Mouse (Mus musculus) limb, embryonic 10.5 days (tissue): ENCODE results near the gene Tbc1d4. TPM values are rescaled to one million over a fixed set of nuclear protein-coding genes. Genes with fewer than 3 reads are reported as not detected.
A peak's percentile ranks its signal among the peaks of the same experiment; 100 is the strongest.

Source experiments
- DNase-seq: peaks from one replicate; pipeline ENCODE4 v3.0.0-alpha.2; 2017; ENCODE audit warnings: low spot score
- H3K27ac ChIP-seq: fragments of 300-500 bp; sonication (generic); 2 replicates; pipeline ENCODE4 v1.5.1; 2016; ENCODE audit warnings: mild to moderate bottlenecking
- H3K27me3 ChIP-seq: fragments of 300-500 bp; sonication (generic); 2 replicates; pipeline ENCODE4 v1.6.1; 2016; ENCODE audit warnings: low read depth, mild to moderate bottlenecking; ENCODE audit not compliant: poor library complexity, severe bottlenecking
- H3K36me3 ChIP-seq: fragments of 300-500 bp; sonication (generic); 2 replicates; pipeline ENCODE4 v1.6.1; 2016; ENCODE audit warnings: mild to moderate bottlenecking, moderate library complexity
- H3K4me1 ChIP-seq: fragments of 300-500 bp; sonication (generic); 2 replicates; pipeline ENCODE4 v1.6.1; 2016
- H3K4me3 ChIP-seq: fragments of 300-500 bp; sonication (generic); 2 replicates; pipeline ENCODE4 v1.5.1; 2016; ENCODE audit warnings: mild to moderate bottlenecking, moderate library complexity
- H3K9me3 ChIP-seq: fragments of 300-500 bp; sonication (generic); replicated peaks from 2 replicates; pipeline ENCODE4 v1.6.1; 2016; ENCODE audit warnings: mild to moderate bottlenecking
- WGBS: fragments of 180-500 bp; shearing (Covaris S2); methylation state at CpG from one replicate; pipeline ENCODE4 v1.1.7; 2016; 5-methylcytosine and 5-hydroxymethylcytosine counted together
- polyA plus RNA-seq: library from polyadenylated mRNA; unstranded; fragments of >200 nt; fragmentation: Nextera tagmentation; extraction: Ambion mirVana; gene quantifications from 2 replicates; pipeline ENCODE4 v1.2.1, GENCODE M21; 2016

Tbc1d4 gene
- polyA plus RNA-seq, 1 experiment from 2014 or later: 10.5 TPM

DNA sequence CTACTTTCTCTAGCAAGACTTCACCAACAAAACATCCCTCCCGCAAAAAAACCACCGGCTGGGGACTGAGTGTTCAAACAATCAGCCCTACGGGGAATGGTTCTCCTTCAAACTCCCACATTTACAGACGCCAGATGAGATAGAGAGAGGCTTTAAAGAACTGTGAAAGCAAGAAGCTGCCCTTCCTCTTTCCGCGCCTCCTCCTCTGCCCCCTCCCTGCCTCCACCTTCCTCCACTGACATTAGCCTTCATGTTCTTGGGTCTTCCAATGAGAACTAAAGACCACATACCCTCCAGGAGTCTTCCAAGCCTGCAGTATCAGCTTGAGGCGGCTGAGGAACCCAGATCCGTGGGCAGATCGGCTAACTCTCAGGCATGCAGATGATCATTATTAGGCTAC, 7.2 kb upstream of the Tbc1d4 start:
- Histone ChIP-seq H3K9me3 (no peaks in the 10 kb centered on the region), H3K27ac (no peak overlapping the region), H3K27me3 (no peaks in the 10 kb centered on the region), H3K4me1 (no peaks in the 10 kb centered on the region), H3K4me3 (no peak overlapping the region), H3K36me3 (no peaks in the 10 kb centered on the region)
- WGBS: 80% methylated on average over 9 of the region's 9 CpGs
- no peak for DNase-seq

GRCm38 (mm10) chr14:101613206-101613605, 4.2 kb upstream of the Tbc1d4 start:
- Histone ChIP-seq H3K27me3 (0 out of 2 replicates have a peak, but pooled peaks cover 2% of the 10 kb centered on the region), H3K4me3 (no peak overlapping the region), H3K27ac (no peak overlapping the region), H3K4me1 (peaks cover 7% of the 10 kb centered on the region), H3K36me3 (no peaks in the 10 kb centered on the region), H3K9me3 (no peaks in the 10 kb centered on the region)
- 91% methylated on average over 1 of the region's 1 CpGs for WGBS
- no peak for DNase-seq

GRCm38 (mm10) chr14:101610701-101611100, 1.7 kb upstream of the Tbc1d4 start:
- Histone ChIP-seq H3K27ac (no peak overlapping the region), H3K27me3 (0 out of 2 replicates have a peak, but pooled peaks cover 14% of the 10 kb centered on the region), H3K4me3 (no peak overlapping the region), H3K36me3 (no peaks in the 10 kb centered on the region), H3K4me1 (peaks cover 18% of the 10 kb centered on the region), H3K9me3 (no peaks in the 10 kb centered on the region)
- 83% methylated on average over 10 of the region's 10 CpGs for WGBS
- no peak for DNase-seq

GRCm38 (mm10) chr14:101607631-101608518, 1.1 kb downstream of the Tbc1d4 start:
- H3K36me3 ChIP-seq: no peaks in the 10 kb centered on the region
- peaks cover 18% of the 10 kb centered on the region for H3K4me1 ChIP-seq
- under 1% methylated on average over 62 of the region's 62 CpGs for WGBS
- peak overlapping the region; percentile 80 for H3K4me3 ChIP-seq
- H3K27me3 ChIP-seq: 0 out of 2 replicates have a peak, but pooled peaks cover 14% of the 10 kb centered on the region
- DNase-seq: peak; percentile 68
- peak overlapping the region; percentile 84 for H3K27ac ChIP-seq
- no peaks in the 10 kb centered on the region for H3K9me3 ChIP-seq

GRCm38 (mm10) chr14:101605843-101606242, 3.1 kb downstream of the Tbc1d4 start:
- H3K27ac ChIP-seq: no peak overlapping the region
- DNase-seq: no peak
- H3K27me3 ChIP-seq: 0 out of 2 replicates have a peak, but pooled peaks cover 14% of the 10 kb centered on the region
- no peaks in the 10 kb centered on the region for H3K9me3 ChIP-seq
- WGBS: 73% methylated on average over 2 of the region's 2 CpGs
- H3K36me3 ChIP-seq: no peaks in the 10 kb centered on the region
- no peak overlapping the region for H3K4me3 ChIP-seq
- H3K4me1 ChIP-seq: peaks cover 18% of the 10 kb centered on the region

GRCm38 (mm10) chr14:101602851-101603250, 6.1 kb downstream of the Tbc1d4 start:
- H3K9me3 ChIP-seq: no peaks in the 10 kb centered on the region
- no peak overlapping the region for H3K4me3 ChIP-seq
- no peak for DNase-seq
- H3K4me1 ChIP-seq: peaks cover 7% of the 10 kb centered on the region
- no peaks in the 10 kb centered on the region for H3K36me3 ChIP-seq
- WGBS: 68% methylated on average over 3 of the region's 3 CpGs
- H3K27me3 ChIP-seq: 0 out of 2 replicates have a peak, but pooled peaks cover 8% of the 10 kb centered on the region
- no peak overlapping the region for H3K27ac ChIP-seq

GRCm38 (mm10) chr14:101597096-101597715, 11.8 kb downstream of the Tbc1d4 start:
- 81% methylated on average over 13 of the region's 14 CpGs for WGBS
- Histone ChIP-seq H3K27me3 (no peaks in the 10 kb centered on the region), H3K9me3 (no peaks in the 10 kb centered on the region), H3K4me1 (no peaks in the 10 kb centered on the region), H3K4me3 (no peak overlapping the region), H3K36me3 (no peaks in the 10 kb centered on the region), H3K27ac (no peak overlapping the region)
- DNase-seq: no peak

DNA sequence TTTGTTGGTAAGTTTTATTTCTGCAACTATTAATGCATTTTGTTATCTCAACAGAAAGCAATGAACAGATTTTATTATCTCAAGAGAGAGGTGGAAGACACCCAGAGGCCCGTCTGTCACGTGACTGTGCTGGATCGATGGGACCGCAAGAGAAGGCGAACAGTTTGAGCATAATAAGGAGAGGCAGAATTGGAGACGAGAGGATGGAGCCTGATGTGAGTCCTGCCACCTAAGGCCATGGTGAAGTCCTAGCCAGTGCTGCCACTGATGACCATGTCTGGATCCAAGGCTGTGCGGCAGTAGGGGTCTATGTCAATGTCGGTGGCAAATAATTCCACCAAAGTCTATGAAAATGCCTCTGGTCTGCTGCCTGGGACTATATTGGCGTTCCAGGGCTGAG, 12.3 kb downstream of the Tbc1d4 start:
- no peaks in the 10 kb centered on the region for H3K36me3 ChIP-seq
- H3K4me3 ChIP-seq: no peak overlapping the region
- no peak overlapping the region for H3K27ac ChIP-seq
- DNase-seq: no peak
- 98% methylated on average over 9 of the region's 9 CpGs for WGBS
- no peaks in the 10 kb centered on the region for H3K9me3 ChIP-seq
- H3K27me3 ChIP-seq: no peaks in the 10 kb centered on the region
- no peaks in the 10 kb centered on the region for H3K4me1 ChIP-seq

GRCm38 (mm10) chr14:101595301-101596080, 13.5 kb downstream of the Tbc1d4 start:
- Histone ChIP-seq H3K36me3 (no peaks in the 10 kb centered on the region), H3K27ac (no peak overlapping the region), H3K27me3 (no peaks in the 10 kb centered on the region), H3K4me3 (no peak overlapping the region), H3K9me3 (no peaks in the 10 kb centered on the region), H3K4me1 (no peaks in the 10 kb centered on the region)
- no peak for DNase-seq
- 93% methylated on average over 13 of the region's 13 CpGs for WGBS

- Histone ChIP-seq H3K4me1 (no peaks in the 10 kb centered on the region), H3K27me3 (no peaks in the 10 kb centered on the region), H3K9me3 (no peaks in the 10 kb centered on the region), H3K36me3 (no peaks in the 10 kb centered on the region), H3K4me3 (no peak overlapping the region), H3K27ac (no peak overlapping the region)
- 89% methylated on average over 5 of the region's 5 CpGs for WGBS
- DNase-seq: no peak
Measured at GRCm38 (mm10) chr14:101594001-101594400, 15.0 kb downstream of the Tbc1d4 start.

DNA sequence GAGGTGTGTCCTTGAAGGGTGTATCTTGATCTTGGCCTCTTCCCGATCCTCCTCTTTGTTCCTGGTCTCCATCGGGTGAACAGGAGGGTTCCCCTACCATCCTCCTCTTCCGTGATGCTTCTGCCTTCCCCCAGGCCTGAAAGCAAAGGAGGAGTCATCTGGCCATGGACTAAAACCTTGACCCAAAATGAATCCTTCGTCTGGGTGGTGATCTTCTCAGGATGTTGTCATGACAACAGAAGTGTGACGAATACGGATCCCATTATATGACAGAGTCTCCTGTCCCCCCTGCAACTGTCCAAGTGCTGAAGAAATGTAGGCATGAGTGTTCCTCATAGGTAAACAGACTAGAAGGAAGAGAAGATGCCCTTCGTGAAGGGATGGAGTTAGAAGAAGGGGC, 15.7 kb downstream of the Tbc1d4 start:
- H3K27me3 ChIP-seq: no peaks in the 10 kb centered on the region
- no peaks in the 10 kb centered on the region for H3K9me3 ChIP-seq
- no peaks in the 10 kb centered on the region for H3K36me3 ChIP-seq
- no peak overlapping the region for H3K4me3 ChIP-seq
- DNase-seq: no peak
- 88% methylated on average over 7 of the region's 7 CpGs for WGBS
- H3K27ac ChIP-seq: no peak overlapping the region
- H3K4me1 ChIP-seq: peaks cover under 1% of the 10 kb centered on the region; the same call in 1 of the 2 replicates

DNA sequence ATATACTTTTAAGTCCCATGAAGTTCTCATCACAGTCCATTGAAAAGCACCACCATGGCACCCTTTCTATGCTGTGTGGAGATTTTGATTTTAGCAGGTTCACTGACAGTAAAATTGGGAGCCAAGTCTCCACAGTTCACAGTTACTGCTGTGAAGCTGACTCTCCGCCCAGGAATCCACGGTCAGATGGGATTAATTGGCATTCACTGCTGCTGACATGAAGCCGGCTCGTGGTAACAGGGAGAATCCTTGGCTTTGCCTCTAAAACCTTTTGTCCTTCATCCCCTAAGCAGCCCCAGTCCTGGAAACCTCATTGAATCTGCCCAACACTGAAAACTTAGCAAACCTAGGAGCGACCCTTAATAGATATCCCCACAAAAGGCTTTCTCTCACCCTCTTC, 17.9 kb downstream of the Tbc1d4 start:
- Histone ChIP-seq H3K27ac (no peak overlapping the region), H3K4me3 (no peak overlapping the region), H3K36me3 (no peaks in the 10 kb centered on the region), H3K4me1 (peaks cover 21% of the 10 kb centered on the region), H3K27me3 (no peaks in the 10 kb centered on the region), H3K9me3 (no peaks in the 10 kb centered on the region)
- no peak for DNase-seq
- WGBS: 85% methylated on average over 5 of the region's 5 CpGs
